Mouse (Mus musculus) bone marrow, adult 2 months (tissue): ENCODE measurements at regions not wholly inside any gene's neighbourhood (a gene's known extent, or its start where the extent isn't known, plus 50 kb on each side); places are given as distances from the start of the nearest gene placed in this dataset.

ENCODE experiments used
- CTCF ChIP-seq: fragments of 200-500 bp; IDR thresholded peaks from 2 replicates; pipeline ENCODE4 v1.5.1; 2011; ENCODE audit warnings: low read length, control low read depth; ENCODE audit not compliant: control insufficient read depth, insufficient read depth
- POLR2A ChIP-seq: fragments of 200-500 bp; IDR thresholded peaks from 2 replicates; pipeline ENCODE4 v1.6.1; 2011; ENCODE audit warnings: low read depth, mild to moderate bottlenecking, control low read depth, low read length, borderline replicate concordance; ENCODE audit not compliant: control insufficient read depth

GRCm38 (mm10) chr4:75869771-75870170, 591.7 kb upstream of the Dmac1 start:
- TF ChIP-seq POLR2A (no peak), CTCF (no peak)
